Mouse (Mus musculus) layer of hippocampus, adult 8-10 months (tissue): ENCODE data around the gene Ager. TPM values are rescaled to one million over a fixed set of nuclear protein-coding genes. Genes with fewer than 3 reads are reported as not detected.

Experiments
- DNase-seq, 2 experiments: peaks; one replicate each; pipeline ENCODE4 v3.0.0; 2022; ENCODE audit warnings: low spot score in 2 of 2
- total RNA-seq, 4 experiments: library from RNA; stranded (reverse); gene quantifications; 2 replicates each; pipeline ENCODE4 v1.2.4; 2022

Ager gene
- total RNA-seq, result 1 to 10 TPM in 1 of 4 experiments, under 1 TPM in 3; 0.51 to 1.5 (median 0.88) TPM

DNA sequence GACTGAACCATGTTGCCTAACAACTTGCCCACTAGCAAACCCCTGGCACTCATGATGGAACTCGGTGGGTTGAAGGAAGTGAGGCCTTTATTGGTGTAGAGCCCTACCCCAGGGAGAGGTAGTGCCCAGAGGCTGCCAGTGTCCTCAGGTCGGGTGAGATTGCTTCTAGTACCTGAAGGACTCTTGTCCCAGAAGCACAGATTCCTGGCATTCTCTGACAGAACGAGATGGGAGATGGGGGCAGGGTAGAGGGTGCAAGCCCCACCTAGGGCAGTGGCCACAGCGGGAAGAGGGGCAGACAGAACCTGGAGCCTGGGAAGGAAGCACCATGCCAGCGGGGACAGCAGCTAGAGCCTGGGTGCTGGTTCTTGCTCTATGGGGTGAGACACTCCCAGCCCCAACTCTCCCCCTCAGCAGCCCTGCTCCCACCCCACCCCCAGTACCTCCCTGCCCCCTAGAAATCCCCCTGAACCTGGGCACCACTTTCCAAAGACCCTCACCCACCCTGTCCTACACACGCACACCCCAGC lies at the start of gene Ager:
TSS of gene Ager (plus strand) at position 297 of the 530 bp plus-strand sequence.
- no peak for DNase-seq

DNA sequence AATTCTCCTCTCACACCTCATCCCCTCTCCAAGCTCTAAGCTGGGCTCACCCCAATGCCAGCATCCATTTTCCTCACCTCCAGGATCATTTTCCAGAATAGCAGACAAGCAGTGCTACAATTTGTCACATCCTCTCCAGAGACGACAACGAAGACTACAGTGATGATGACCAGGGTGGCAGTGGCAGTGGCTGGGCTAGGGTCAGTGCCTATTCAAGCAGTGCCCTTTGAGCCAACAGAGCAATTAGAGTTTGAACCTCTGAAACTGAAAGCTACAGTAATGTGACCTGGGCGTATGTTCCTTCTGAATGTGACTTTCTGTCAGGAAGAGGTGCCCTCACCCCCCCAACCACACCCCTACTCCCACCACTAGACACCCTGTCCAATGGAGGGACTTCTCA lies 48.5 kb upstream of the Ager start:
- no peak for DNase-seq

DNA sequence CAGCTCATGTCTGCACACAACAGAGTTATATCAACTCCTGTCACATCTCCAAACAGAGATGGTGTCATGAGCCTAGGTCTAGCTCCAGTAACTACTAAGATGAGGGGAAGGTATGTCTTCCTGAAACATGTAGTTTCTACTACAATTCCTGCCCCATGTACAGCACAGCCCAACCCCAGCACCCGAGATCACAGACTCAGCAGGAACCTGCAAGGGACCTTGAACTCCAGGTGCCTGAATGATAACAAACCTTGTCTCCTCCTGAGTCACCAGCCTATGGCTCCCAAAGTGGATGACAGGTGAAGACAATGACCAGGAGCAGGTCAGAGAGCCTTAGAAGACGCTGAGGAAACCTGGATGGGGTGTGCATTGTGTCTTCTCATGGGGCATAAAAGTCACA lies 47.8 kb upstream of the Ager start:
- DNase-seq, result no peak

DNA sequence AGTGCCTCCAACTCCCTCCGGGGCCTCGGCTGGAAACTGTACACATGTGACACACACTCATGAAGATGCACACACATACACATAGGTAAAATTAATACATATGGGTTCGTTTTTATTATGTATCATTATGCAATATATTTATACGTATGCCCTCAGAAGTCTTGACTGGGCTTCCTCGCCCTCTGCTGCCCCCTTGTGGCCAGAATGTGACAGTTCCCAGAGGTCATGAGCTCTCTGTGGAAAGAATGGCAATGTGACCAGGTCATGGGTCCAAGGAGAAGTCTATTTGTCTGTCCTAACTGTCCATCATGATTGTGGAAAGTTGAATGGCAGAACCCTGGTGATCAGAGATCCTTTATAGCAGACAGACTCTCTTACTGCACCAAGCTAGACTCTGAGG lies 42.2 kb upstream of the Ager start:
- DNase-seq, result peak; percentile 51 to 74

DNA sequence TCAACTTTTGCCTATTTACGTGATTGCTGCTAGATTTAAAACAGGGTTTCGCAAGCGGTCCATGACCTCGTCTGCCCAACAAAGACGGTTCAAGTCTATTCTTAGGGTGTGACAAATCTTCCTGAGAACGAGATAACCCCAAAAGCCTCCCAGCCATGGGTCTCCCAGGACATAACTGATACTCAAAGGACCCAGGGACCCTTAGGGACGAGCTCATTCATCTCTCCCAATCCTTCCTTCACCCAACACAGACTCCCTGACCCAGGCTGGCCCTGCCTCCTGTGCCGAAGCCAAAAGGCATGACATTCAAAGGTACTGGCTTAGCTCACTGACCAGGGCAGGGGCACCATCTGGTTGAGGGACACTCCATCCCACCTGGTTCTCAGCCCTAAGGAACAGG lies 41.3 kb upstream of the Ager start:
- no peak for DNase-seq

DNA sequence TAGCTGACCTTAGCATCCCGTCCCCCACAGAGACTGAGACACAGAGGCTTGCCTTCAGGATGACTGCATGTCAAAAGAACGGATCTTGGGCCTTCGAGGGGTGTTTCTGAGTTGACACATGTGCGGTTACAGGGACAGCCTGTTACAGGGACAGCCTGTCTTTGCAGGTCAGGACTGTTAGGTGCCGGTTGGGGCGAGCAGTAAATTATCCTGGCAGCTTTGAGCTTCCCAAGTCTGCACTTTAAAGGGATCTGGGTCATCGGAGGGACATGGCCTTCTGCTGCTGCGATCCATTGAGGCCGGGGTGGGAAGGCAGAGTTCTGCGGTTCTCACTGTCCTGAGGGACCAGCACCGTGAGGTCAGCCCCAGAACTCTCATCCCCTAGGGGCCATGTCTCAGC lies 40.3 kb upstream of the Ager start:
- DNase-seq, result no peak

DNA sequence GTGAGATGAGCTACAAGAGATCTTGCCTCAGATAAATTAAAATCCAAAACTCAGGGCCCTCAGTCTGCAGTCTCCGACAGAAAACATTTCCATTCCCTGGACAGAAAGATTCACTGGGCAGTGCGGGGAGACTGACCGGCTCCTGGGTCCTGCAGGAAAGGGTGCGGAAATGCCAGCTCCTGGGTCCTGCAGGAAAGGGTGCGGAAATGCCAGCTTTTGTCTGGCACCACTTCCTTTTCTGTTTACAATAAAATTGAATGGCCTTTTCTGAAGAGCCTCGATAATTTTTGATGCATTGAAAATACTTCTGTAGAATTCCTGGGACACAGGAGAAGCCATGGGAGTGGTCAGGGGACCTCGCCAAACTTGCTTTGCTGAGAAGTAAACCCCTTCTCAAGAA lies 38.5 kb upstream of the Ager start:
- no peak for DNase-seq

DNA sequence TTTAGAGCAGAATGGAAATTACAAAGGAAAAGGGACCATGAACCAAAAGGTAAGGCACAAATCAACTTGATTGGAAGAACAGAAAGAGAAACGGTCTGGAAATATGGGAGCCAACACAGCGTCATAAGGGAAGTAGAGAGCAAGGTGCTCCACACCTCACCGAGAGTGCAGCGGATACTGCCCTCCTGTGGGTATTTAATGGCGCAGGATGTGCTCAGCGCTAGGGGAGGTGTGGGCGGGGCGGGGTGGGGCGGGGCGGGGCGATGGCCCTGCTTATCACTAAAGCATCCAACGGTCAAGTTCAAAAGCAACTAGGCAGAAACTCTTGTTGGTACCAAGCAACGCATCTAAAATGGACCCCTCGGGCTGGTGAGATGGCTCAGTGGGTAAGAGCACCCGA lies 37.8 kb upstream of the Ager start:
- no peak for DNase-seq

DNA sequence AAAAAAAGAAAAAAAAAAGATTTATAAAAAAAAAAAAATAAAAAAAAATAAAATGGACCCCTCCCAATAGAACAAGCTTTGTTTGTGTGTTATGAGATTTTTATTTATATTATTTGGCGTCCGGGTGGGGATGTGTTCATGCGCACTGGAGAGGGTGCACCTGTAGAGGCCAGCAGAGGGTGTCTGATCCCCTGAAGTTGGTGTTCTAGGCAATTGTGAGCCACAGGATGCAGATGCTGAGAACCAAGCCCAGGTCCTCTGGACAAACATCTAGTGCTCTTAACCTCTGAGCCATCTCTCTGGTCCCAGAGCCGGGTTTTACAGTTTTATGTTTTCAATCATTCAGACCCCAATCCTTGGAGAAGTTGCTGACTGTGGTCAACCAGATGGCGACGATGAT lies 37.2 kb upstream of the Ager start:
- no peak for DNase-seq

DNA sequence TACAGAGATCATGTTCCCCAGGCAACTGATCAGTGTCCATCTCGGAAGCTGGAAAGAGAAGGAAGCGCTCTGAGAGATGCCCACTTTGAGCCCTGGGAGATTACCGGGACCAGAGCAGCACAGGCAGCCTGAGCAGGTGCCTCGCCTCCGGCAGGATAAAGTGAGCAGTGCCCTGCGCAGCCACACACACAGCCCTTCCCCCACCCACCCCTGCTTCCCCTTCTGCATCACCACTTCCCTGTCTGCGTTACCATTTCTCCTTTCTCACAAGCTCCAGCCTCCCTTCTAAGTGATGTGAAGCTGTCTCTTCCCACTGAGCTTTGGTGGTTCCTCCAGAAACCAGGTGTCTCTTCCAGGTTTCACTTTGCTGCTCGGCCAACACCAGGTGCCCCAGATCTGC lies 36.5 kb upstream of the Ager start:
- DNase-seq, result no peak

DNA sequence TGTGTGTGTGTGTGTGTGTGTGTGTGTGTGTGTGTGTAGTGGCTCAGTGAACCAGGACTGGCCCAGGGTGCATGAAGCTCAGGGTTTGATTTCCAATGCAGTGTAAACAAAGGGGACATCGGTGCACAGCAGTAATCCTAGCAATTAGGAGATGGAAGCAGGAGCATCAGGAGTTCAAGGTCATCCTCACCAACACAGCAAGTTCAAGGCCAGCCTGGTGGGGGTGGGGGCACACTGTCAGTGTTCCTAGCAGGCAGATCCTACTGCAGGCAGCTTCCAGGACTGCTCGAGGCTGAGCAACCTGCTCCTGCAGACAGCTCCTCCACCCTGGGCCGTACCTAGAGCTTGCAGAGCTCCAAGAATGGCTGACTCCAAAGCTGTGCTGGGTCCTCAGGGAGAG lies 35.1 kb upstream of the Ager start:
- DNase-seq, result no peak

DNA sequence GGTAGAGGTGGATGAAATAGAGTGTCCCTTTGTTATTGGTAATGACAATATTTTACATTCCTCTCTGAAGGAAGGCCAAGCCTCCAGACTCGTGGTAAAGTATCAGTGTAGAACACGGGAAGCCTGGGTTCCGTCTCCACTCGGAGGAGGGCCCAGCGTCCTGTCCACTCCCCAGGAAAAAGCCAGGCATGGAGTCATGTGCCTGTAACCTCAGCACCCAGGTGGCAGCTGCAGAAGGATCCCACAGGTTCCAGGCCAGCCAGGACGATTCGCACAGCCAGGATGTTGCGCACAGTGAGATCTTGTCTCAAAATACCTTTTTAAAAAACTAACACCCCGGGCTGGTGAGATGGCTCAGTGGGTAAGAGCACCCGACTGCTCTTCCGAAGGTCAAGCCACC lies 34.3 kb upstream of the Ager start:
- no peak for DNase-seq

DNA sequence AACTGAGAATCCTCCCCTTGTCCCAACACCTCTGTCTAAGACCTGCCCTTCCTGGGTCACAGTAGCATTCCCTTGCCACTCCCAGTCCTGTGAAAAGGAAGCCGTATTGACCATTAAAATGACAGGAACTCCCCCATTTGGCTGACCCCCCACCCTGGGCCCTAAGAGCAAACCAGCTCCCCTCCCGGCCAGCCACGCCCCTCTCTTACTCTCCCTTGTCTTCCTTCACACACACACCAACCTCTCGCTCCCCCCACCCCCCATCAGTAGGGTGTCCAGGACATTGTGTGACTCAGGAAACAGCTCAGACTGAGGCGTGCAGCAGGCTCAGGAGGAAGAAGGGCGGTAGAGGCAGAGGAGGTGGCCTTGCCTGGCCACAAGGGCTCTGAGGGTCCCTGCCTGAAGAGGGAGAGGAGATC lies 33.6 kb upstream of the Ager start, which contains the start of gene Notch4:
TSS of gene Notch4 (plus strand) at position 266 of the 419 bp plus-strand sequence.
- no peak for DNase-seq

DNA sequence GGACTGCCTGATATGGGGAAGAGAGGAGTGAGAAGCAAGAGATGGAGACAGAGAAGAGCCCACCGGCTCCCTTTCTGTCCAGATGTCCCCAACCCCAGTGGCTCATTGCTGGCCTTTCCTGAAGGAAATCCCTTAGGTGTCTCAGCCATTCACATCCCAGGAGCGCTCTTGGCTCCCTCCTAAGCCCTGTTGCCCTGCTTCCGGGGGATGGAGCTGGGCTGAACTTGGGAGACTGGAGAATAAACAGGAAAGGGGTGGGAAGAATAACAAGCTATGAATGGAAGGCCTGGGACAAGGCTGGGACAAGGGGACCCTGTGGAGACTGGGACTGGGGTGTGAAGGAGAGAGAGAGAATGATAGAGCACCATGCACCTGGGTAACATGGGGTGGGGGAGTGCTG lies 32.9 kb upstream of the Ager start:
- no peak for DNase-seq

DNA sequence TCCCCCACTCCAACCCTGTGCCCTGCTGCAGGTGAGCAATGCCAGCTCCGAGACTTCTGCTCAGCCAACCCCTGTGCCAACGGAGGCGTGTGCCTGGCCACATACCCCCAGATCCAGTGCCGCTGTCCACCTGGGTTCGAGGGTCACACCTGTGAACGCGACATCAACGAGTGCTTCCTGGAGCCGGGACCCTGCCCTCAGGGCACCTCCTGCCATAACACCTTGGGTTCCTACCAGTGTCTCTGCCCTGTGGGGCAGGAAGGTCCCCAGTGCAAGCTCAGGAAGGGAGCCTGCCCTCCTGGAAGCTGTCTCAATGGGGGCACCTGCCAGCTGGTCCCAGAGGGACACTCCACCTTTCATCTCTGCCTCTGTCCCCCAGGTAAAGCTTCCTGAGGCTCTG lies 30.4 kb upstream of the Ager start:
- no peak for DNase-seq

DNA sequence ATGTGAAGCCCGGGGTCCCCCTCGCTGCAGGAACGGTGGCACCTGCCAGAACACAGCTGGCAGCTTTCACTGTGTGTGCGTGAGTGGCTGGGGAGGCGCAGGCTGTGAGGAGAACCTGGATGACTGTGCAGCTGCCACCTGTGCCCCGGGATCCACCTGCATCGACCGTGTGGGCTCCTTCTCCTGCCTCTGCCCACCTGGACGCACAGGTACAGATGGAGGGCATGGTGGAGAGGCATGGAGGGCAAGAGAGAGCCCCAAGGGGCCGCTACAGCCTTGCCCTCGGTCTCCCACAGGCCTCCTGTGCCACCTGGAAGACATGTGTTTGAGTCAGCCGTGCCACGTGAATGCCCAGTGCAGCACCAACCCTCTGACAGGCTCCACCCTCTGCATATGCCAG lies 29.2 kb upstream of the Ager start:
- no peak for DNase-seq

DNA sequence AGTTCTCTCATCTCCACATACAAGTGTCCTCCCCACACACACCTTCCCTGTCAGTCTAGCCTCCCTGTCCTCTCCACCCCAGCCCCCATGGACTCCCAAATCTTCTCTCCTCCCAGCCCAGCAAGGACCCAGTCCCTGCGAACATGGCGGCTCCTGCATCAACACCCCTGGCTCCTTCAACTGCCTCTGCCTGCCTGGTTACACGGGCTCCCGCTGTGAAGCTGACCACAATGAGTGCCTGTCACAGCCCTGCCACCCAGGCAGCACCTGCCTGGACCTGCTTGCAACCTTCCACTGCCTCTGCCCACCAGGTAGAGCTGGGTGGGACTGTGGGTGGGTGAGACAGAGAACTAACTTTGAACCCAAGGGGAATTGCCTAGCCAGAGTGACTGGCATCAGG lies 27.7 kb upstream of the Ager start:
- DNase-seq, result no peak

DNA sequence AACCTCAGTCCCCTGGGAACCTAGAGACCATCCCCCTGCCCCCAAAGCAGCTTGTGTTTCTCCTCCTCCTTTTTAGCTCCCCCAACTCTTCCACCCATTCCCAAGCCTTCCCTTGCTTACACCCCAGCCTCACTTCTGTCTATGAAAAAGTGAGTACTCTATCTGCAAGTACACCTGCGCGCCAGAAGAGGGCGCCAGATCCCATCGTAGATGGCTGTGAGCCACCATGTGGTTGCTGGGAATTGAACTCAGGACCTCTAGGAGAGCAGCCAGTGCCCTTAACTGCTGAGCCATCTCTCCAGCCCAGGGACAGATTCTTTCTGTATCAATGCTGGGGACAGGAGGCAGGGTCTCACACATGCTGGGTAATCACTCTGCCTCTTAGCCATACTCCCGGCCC lies 25.8 kb upstream of the Ager start:
- no peak for DNase-seq

DNA sequence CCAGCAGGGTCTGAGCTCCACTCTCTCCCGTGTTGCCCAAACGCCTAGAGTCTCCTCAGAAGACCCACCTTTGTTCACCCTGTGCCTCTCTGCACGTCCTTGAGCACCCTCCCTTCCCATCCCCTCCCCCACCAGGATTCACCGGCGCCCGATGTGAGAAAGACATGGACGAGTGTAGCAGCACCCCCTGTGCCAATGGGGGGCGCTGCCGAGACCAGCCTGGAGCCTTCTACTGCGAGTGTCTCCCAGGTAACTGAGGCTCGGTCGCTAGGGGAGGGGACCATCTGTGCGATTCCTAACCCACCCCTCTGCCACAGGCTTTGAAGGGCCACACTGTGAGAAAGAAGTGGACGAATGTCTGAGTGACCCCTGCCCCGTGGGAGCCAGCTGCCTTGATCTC lies 25.3 kb upstream of the Ager start:
- no peak for DNase-seq

DNA sequence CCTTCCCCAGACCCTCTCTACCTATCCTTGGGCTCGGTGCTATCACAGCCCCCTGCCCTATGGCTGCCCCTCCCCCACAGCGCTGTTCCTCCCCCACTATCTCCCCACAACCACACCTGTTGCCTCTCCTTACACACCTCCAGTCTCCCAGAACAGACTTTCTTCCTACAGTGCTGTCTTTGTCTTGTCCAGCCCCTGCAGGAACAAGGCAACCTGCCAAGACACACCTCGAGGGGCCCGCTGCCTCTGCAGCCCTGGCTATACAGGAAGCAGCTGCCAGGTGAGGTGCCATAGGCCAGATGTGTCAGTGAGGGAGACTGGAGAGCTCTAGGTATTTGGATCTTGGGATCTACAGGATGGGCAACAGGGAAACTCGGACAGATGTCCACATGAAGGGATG lies 21.1 kb upstream of the Ager start:
- DNase-seq, result no peak

DNA sequence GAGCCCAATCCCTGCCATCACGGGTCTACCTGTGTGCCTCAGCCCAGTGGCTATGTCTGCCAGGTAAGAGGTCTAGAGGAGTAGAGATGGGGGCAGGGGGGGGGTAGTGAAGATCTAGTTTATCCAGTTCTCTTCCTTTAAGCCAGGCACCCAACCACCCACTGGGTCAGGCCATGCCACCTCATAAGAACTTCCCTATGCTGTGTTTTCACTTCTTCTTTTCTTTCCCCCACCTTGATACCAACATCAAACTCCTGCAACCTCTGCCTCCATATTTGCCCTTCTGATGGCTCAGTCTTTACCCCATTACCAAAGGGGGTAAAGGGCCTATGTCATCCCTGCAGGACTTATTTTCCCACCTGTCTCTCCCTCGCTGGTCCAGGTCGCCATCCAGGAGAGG lies 19.6 kb upstream of the Ager start:
- no peak for DNase-seq

DNA sequence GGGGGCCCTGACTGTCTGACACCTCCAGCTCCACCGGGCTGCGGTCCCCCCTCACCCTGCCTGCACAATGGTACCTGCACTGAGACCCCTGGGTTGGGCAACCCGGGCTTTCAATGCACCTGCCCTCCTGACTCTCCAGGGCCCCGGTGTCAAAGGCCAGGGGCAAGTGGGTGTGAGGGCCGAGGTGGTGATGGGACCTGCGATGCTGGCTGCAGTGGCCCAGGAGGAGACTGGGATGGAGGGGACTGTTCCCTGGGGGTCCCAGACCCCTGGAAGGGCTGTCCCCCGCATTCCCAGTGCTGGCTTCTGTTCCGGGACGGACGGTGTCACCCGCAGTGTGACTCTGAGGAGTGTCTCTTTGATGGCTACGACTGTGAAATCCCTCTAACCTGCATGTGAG lies 15.1 kb upstream of the Ager start:
- DNase-seq, result no peak

DNA sequence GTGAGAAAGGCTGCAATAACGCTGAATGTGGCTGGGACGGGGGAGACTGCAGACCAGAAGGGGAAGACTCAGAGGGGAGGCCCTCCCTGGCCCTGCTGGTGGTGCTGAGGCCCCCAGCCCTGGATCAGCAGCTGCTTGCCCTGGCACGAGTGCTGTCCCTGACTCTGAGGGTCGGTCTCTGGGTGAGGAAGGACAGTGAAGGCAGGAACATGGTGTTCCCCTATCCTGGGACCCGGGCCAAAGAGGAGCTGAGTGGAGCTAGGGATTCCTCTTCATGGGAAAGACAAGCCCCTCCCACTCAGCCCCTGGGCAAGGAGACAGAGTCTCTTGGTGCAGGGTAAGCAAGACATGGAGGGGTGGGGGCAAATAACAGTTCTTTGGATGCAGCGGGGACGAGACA lies 14.3 kb upstream of the Ager start:
- DNase-seq, result no peak

DNA sequence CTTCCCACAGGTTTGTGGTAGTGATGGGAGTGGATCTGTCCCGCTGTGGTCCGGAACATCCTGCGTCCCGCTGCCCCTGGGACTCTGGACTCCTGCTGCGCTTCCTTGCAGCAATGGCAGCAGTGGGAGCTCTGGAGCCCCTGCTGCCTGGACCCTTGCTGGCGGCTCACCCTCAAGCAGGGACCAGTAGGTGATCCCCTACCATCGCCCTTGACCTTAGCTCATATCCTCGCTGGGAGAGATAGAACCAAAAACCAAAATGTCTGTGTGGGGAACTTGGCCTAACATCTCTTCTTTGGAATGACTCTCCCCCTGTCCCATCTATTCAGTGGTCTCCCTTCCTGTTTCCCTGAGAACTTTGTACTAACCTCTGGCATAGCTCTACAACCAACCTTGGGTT lies 13.8 kb upstream of the Ager start:
- no peak for DNase-seq
